Mouse (Mus musculus) spleen, adult 2 months (tissue): ENCODE measurements around the gene Nipbl. TPM values are rescaled to one million over a fixed set of nuclear protein-coding genes. Genes with fewer than 3 reads are reported as not detected.

Source experiments
- DNase-seq, 2 experiments: peaks; one replicate each; pipeline versions ENCODE4 v3.0.0 to v3.0.0-alpha.2; 2012 to 2021; ENCODE audit warnings: low spot score in 2 of 2, low read depth in 1 of 2
- H3K27ac ChIP-seq: fragments of 200-500 bp; 2 replicates; pipeline ENCODE4 v1.5.1; 2012; ENCODE audit warnings: low read length, inconsistent platforms; ENCODE audit not compliant: insufficient read depth
- H3K27me3 ChIP-seq: fragments of 200-500 bp; 2 replicates; pipeline ENCODE4 v1.6.1; 2012; ENCODE audit warnings: mild to moderate bottlenecking, moderate library complexity, low read length, inconsistent platforms; ENCODE audit not compliant: control insufficient read depth, insufficient read depth
- H3K36me3 ChIP-seq: fragments of 200-500 bp; 2 replicates; pipeline ENCODE4 v1.6.1; 2012; ENCODE audit warnings: mild to moderate bottlenecking, low read length, inconsistent platforms; ENCODE audit not compliant: control insufficient read depth, insufficient read depth
- H3K4me1 ChIP-seq: fragments of 200-500 bp; 2 replicates; pipeline ENCODE4 v1.6.1; 2011; ENCODE audit warnings: inconsistent platforms; ENCODE audit not compliant: control insufficient read depth, insufficient read depth, insufficient read length
- H3K4me3 ChIP-seq: fragments of 200-500 bp; 2 replicates; pipeline ENCODE4 v1.5.1; 2011; ENCODE audit warnings: mild to moderate bottlenecking, inconsistent platforms; ENCODE audit not compliant: insufficient read depth, insufficient read length; ENCODE audit errors: extremely low read depth
- CTCF ChIP-seq: fragments of 200-500 bp; IDR thresholded peaks from 2 replicates; pipeline ENCODE4 v1.5.1; 2011; ENCODE audit warnings: mild to moderate bottlenecking, inconsistent platforms; ENCODE audit not compliant: insufficient read depth, insufficient read length, insufficient replicate concordance; ENCODE audit errors: extremely low read depth
- POLR2A ChIP-seq: fragments of 200-500 bp; IDR thresholded peaks from 2 replicates; pipeline ENCODE4 v1.6.1; 2011; ENCODE audit warnings: low read depth, low read length, inconsistent platforms
- WGBS: fragments of 180-500 bp; shearing (Covaris S2); methylation state at CpG from one replicate; pipeline ENCODE4 v1.1.7; 2018; 5-methylcytosine and 5-hydroxymethylcytosine counted together
- polyA plus RNA-seq: library from polyadenylated mRNA; depleted of rRNA; stranded (reverse); fragments of >200 nt; gene quantifications from 2 replicates; pipeline ENCODE4 v1.2.3, GENCODE M21; 2012

Gene Nipbl
- polyA plus RNA-seq, 1 experiment: 5.0 TPM

- Histone ChIP-seq H3K27ac (no peak overlapping the region), H3K4me3 (no peak overlapping the region), H3K36me3 (peaks cover 13% of the 10 kb centered on the region), H3K4me1 (no peaks in the 10 kb centered on the region), H3K27me3 (no peaks in the 10 kb centered on the region)
- no peak for DNase-seq
- TF ChIP-seq POLR2A (no peak), CTCF (no peak)
- 89% methylated on average over 4 of the region's 4 CpGs for WGBS
These were observed 103.7 kb downstream of the Nipbl start for GRCm38 (mm10) chr15:8340596-8340995.

GRCm38 (mm10) chr15:8331547-8331946, 112.7 kb downstream of the Nipbl start:
- Histone ChIP-seq H3K27ac (no peak overlapping the region), H3K36me3 (peaks cover 24% of the 10 kb centered on the region), H3K4me3 (no peak overlapping the region), H3K4me1 (no peaks in the 10 kb centered on the region), H3K27me3 (no peaks in the 10 kb centered on the region)
- TF ChIP-seq POLR2A (no peak), CTCF (no peak)
- no peak for DNase-seq
- 90% methylated on average over 3 of the region's 3 CpGs for WGBS

GRCm38 (mm10) chr15:8325629-8326028, 118.6 kb downstream of the Nipbl start:
- Histone ChIP-seq H3K4me1 (no peaks in the 10 kb centered on the region), H3K4me3 (no peak overlapping the region), H3K27me3 (no peaks in the 10 kb centered on the region), H3K27ac (no peak overlapping the region), H3K36me3 (peaks cover 26% of the 10 kb centered on the region)
- no peak for TF ChIP-seq CTCF
- 84% methylated on average over 2 of the region's 2 CpGs for WGBS
- no peak for DNase-seq

- DNase-seq: no peak
- Histone ChIP-seq H3K4me3 (no peak overlapping the region), H3K27me3 (no peaks in the 10 kb centered on the region), H3K4me1 (no peaks in the 10 kb centered on the region), H3K27ac (no peak overlapping the region), H3K36me3 (peaks cover 30% of the 10 kb centered on the region)
- TF ChIP-seq POLR2A (no peak), CTCF (no peak)
- 84% methylated on average over 2 of the region's 2 CpGs for WGBS
These were observed 119.4 kb downstream of the Nipbl start for GRCm38 (mm10) chr15:8324833-8325232.

GRCm38 (mm10) chr15:8324061-8324460, 120.2 kb downstream of the Nipbl start:
- Histone ChIP-seq H3K27ac (no peak overlapping the region), H3K4me3 (no peak overlapping the region), H3K4me1 (no peaks in the 10 kb centered on the region), H3K36me3 (peaks cover 31% of the 10 kb centered on the region), H3K27me3 (no peaks in the 10 kb centered on the region)
- 93% methylated on average over 4 of the region's 4 CpGs for WGBS
- TF ChIP-seq CTCF (no peak), POLR2A (no peak)
- no peak for DNase-seq

- DNase-seq: no peak
- Histone ChIP-seq H3K4me3 (no peak overlapping the region), H3K36me3 (peaks cover 35% of the 10 kb centered on the region), H3K4me1 (no peaks in the 10 kb centered on the region), H3K27ac (no peak overlapping the region), H3K27me3 (no peaks in the 10 kb centered on the region)
- no peak for TF ChIP-seq POLR2A
- TF ChIP-seq CTCF: no peak
- WGBS: 96% methylated on average over 5 of the region's 5 CpGs
These were observed 122.8 kb downstream of the Nipbl start for GRCm38 (mm10) chr15:8321491-8321890.

- no peak for TF ChIP-seq POLR2A
- TF ChIP-seq CTCF: no peak
These were observed 125.1 kb downstream of the Nipbl start for GRCm38 (mm10) chr15:8319191-8319590.

More at GRCm38 (mm10) chr15:8319191-8319590, 125.1 kb downstream of the Nipbl start:
- Histone ChIP-seq H3K36me3 (peaks cover 30% of the 10 kb centered on the region), H3K4me3 (no peak overlapping the region), H3K4me1 (no peaks in the 10 kb centered on the region), H3K27me3 (no peaks in the 10 kb centered on the region), H3K27ac (no peak overlapping the region)
- WGBS: 98% methylated on average over 5 of the region's 5 CpGs
- DNase-seq: no peak
